Mouse (Mus musculus) cerebellum, postnatal 14 days (tissue): ENCODE measurements at regions not wholly inside any gene's neighbourhood (a gene's known extent, or its start where the extent isn't known, plus 50 kb on each side); places are given as distances from the start of the nearest gene placed in this dataset.

Experiments used
- DNase-seq, 2 experiments: peaks; one replicate each; pipeline ENCODE4 v3.0.0; 2021; ENCODE audit warnings: mixed read lengths in 2 of 2

DNA sequence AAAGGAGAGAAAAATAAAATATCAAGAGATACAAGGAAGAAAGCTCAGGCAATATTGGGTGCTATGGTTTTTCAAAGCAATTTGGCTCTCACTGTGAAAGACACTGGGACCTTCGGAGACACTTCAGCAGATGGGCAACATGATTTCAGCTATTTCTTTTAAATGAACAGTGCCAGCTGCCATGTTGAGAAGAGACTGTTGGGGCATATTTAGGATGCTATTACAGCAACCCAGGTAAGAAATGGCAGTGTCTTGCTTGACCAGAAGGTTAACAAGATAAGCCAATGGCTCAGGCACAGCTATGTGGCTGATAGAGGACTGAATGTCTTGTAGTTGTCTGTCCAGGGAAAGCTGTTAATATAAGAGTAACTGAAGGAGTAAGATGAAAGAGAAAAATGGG, 348.6 kb downstream of the Ankrd7 start:
- peak; percentile 37 to 67 for DNase-seq

DNA sequence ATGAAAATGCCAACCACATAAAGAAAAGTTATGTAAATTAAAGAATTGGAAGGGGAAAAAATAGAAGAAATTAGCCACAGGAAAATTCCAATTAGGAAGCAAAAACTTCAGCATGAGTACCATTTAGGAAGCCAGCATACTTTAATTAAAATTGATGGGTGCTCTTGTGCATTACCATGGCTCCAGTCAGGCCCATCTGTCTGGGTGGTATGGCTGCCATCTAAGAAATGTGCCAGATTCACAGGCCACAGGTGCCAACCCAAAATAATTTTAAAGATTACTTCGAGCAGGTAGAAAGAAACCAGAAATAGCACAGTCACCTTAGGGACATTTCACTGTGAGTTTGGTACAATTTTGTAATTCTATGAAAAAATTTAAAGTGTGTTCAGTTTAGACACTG, 349.0 kb downstream of the Ankrd7 start:
- peak; percentile 48 to 76 for DNase-seq

DNA sequence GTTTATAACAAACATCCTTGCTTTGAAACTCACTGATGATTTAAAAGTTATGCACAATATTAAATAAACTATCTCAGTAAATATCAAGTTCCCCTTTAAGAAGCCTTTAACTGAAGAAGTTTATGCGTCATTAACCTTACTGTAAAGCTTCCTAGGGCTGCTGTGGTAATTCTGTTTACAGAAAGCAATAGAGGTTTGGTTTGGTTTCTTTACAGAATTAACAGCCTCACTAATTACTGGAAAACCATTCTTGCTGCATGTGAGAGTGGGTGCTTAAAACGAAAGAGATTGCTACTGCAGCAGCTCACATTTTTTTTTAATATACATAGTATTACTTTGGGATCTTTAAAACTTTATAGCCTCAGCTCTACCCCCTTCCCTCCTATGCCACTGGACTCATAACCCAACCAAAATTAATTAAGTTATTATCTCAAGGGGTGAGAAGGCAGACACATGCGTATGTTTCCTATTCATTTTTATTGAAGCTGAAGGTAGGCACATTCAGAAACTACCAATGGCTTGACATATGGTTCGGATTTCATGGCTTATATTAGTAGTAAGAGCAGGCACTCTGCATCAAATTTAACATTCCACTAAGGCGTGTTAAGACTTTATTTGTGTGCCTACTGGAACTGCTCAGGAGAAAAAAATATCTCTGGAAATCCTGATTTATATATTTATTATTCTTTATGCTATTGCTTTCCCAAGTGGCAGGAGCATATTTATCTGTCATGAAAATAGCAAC, 398.1 kb downstream of the Ankrd7 start:
- DNase-seq: no peak

DNA sequence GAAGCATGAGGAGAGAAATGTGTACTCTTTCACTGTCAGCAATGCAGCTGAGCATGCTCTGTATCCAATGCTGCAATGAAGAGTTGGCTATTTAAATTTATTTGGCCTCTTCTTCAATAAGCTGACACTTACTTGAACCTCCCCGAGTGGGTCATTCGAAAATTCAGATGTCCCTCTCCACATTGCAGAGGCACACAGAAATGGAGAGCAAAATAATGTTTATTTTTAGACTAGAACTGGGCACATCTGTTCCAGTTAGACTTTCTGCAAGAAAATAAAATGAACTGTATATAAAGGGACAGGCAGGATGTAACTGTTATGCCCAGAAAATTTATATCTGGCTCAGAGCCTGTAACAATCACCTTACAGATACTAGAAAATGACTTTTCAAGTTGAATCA, 407.1 kb downstream of the Ankrd7 start:
- DNase-seq: no peak

DNA sequence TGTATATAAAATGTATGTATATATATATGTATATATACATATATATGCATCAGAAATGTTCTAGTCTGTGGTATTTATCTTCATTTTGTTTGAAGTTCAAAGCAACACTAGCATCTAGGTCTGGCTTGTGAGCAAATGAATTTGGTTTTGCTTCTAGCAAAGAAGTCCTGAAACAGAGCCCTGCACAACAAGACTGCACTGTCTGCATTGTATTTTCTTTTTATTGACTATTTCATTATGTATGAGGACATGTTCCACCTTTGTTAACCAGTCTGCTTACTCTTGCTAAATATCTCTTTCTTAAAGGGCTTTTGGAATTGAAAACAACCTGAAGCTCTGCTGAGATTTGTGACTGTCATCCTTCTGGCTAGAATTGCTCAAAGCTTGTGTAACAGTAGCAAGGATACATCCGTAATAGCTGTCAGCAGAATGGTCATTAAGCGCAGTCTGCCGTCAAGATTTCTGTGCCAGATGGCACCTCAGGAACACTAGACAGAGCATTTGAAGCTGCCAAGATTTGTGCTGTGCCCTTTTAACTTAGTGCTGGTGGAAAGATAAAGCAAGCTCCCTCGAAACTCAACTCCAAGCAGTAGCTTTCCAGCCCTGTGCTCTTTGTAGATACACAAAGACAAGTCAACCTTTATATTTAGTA, 416.7 kb downstream of the Ankrd7 start:
- DNase-seq: peak; percentile 75 to 88

DNA sequence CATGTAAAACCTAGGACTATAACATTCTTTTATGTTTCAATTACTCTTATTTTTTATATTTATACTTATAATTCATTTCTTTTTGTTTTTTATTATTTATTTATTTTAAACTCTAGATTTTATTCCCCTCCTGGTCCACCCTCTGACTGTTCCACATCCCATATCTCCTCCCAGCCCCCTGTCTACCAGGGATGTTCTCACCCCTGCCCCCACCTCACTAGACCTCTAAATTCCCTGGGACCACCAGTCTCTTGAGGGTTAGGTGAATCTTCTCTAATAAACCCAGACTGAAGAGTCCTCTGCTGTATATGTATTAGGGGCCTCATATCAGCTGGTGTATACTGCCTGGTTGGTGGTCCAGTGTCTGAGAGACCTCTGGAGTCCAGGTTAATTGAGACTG, 466.5 kb downstream of the Ankrd7 start:
- DNase-seq: no peak

DNA sequence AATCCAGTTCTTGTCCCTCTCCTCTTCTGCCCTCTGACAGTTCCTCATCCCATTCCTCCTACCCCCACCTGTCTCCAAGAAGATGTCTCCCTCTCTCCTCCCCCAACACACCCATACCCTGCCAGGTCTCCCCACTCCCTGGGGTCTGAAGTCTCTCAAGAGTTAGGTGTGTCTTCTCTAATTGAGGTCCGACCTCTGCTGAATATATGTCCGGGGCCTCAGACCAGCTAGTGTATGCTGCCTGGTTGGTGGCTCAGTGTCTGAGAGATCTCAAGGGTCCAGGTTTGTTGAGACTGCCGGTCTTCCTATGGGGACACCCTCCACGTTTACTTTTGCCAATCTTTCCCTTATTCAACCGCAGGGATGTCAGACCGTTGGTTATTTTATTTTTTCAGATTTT, 469.5 kb downstream of the Ankrd7 start:
- no peak for DNase-seq

DNA sequence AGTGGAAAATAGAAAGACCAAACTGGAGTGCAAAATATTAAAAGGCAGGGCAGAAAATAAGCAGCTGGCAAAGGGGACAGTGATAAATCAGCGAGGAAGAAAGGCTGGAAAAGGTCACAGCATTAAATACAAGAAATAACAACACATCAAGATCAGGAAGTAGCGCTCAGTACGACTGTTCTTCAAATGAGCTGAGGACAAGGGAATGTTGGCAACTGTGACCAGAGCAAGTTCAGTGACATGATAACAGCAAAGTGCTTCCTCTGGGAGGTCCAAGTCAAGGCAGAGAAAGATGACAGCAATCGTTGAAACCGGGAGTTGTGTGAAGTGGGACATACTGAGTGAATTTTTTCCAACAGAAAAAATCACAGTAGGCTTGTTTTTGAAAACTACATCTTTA, 472.4 kb downstream of the Ankrd7 start:
- no peak for DNase-seq
